Mouse (Mus musculus) gastrocnemius, postnatal 25 days (tissue): ENCODE measurements around the gene Cyp2c70. TPM values are rescaled to one million over a fixed set of nuclear protein-coding genes. Genes with fewer than 3 reads are reported as not detected.
"Not testable (repeated sequence)": the region's sequence is repeated elsewhere in the genome, so short reads cannot be mapped to it uniquely, and the experiment has no call there.

ENCODE experiments used
- DNase-seq: peaks from one replicate; pipeline ENCODE4 v3.0.0; 2022
- long read RNA-seq, 2 experiments: library from polyadenylated mRNA; stranded (forward); transcript quantifications; one replicate each; pipeline ENCODE4 v2.0.0; 2021
- total RNA-seq, 2 experiments: library from RNA; stranded (reverse); gene quantifications; 1 replicate in 1 of 2; 2 replicates in 1 of 2; pipeline ENCODE4 v1.2.3; 2021

Cyp2c70 gene
- total RNA-seq = not detected
- long read RNA-seq, experiment 1 = 0 reads
- long read RNA-seq, experiment 2 = 0 reads

- DNase-seq = no peak
Observed at GRCm38 (mm10) chr19:40187160-40187559, at the start of gene Cyp2c70. Gene Cyp2c70, minus strand, starts transcription at chr19:40187333.

GRCm38 (mm10) chr19:40232560-40232959 lies 45.4 kb upstream of the Cyp2c70 start:
- no peak for DNase-seq

- no peak for DNase-seq
Observed at GRCm38 (mm10) chr19:40231825-40232541, 44.9 kb upstream of the Cyp2c70 start.

GRCm38 (mm10) chr19:40231074-40231738 lies 44.1 kb upstream of the Cyp2c70 start:
- no peak for DNase-seq

- DNase-seq = no peak
Observed at GRCm38 (mm10) chr19:40226516-40227151, 39.5 kb upstream of the Cyp2c70 start.

GRCm38 (mm10) chr19:40225761-40226110 lies 38.6 kb upstream of the Cyp2c70 start:
- no peak for DNase-seq

- DNase-seq = peak; percentile 23
Observed at GRCm38 (mm10) chr19:40225102-40225760, 38.1 kb upstream of the Cyp2c70 start.

GRCm38 (mm10) chr19:40222307-40222706 lies 35.2 kb upstream of the Cyp2c70 start:
- DNase-seq = not testable (repeated sequence)

GRCm38 (mm10) chr19:40220878-40221277 lies 33.7 kb upstream of the Cyp2c70 start:
- DNase-seq = no peak

GRCm38 (mm10) chr19:40202947-40203346 lies 15.8 kb upstream of the Cyp2c70 start:
- not testable (repeated sequence) for DNase-seq

- no peak for DNase-seq
Observed at GRCm38 (mm10) chr19:40190596-40190995, 3.5 kb upstream of the Cyp2c70 start.

GRCm38 (mm10) chr19:40183600-40183999 lies 3.5 kb downstream of the Cyp2c70 start:
- DNase-seq = no peak

GRCm38 (mm10) chr19:40178311-40178710 lies 8.8 kb downstream of the Cyp2c70 start:
- DNase-seq = no peak

GRCm38 (mm10) chr19:40168391-40168790 lies 18.7 kb downstream of the Cyp2c70 start:
- DNase-seq = not testable (repeated sequence)

GRCm38 (mm10) chr19:40126996-40127395 lies 60.1 kb downstream of the Cyp2c70 start:
- not testable (repeated sequence) for DNase-seq

- not testable (repeated sequence) for DNase-seq
Observed at GRCm38 (mm10) chr19:40125165-40125564, 62.0 kb downstream of the Cyp2c70 start.

GRCm38 (mm10) chr19:40119624-40120023 lies 67.5 kb downstream of the Cyp2c70 start:
- DNase-seq = not testable (repeated sequence)

Other genes starting within 250 kb of the Cyp2c70 start
- not detected for gene Cyp2c37, start 194.9 kb downstream of the Cyp2c70 start, total RNA-seq
- gene Cyp2c54, start 113.5 kb downstream of the Cyp2c70 start, total RNA-seq = not detected
- not detected for gene Cyp2c50, start 97.6 kb downstream of the Cyp2c70 start, total RNA-seq
- gene Pdlim1, start 84.5 kb upstream of the Cyp2c70 start, total RNA-seq = 100 to 1,000 TPM; 116 to 150 TPM